Mouse (Mus musculus) adipose tissue, adult 10 weeks (tissue): Measurements from ENCODE around the gene Pfkfb4. TPM values are rescaled to one million over a fixed set of nuclear protein-coding genes. Genes with fewer than 3 reads are reported as not detected.

Experiments used
- polyA plus RNA-seq: library from polyadenylated mRNA; stranded (reverse); fragments of 350-450 nt; fragmentation: Illumina TruSeq; extraction: RNeasy Lipid Tissue Mini Kit (QIAGEN cat#74804); gene quantifications from one replicate; pipeline ENCODE4 v1.2.3, GENCODE M21; 2014; ENCODE audit warnings: low read depth, low replicate concordance

Pfkfb4 gene
- 23.7 TPM for polyA plus RNA-seq

GRCm38 (mm10) chr9:108991428-108992084, at the start of gene Pfkfb4:
Gene Pfkfb4 (plus strand): TSS chr9:108991778.

DNA sequence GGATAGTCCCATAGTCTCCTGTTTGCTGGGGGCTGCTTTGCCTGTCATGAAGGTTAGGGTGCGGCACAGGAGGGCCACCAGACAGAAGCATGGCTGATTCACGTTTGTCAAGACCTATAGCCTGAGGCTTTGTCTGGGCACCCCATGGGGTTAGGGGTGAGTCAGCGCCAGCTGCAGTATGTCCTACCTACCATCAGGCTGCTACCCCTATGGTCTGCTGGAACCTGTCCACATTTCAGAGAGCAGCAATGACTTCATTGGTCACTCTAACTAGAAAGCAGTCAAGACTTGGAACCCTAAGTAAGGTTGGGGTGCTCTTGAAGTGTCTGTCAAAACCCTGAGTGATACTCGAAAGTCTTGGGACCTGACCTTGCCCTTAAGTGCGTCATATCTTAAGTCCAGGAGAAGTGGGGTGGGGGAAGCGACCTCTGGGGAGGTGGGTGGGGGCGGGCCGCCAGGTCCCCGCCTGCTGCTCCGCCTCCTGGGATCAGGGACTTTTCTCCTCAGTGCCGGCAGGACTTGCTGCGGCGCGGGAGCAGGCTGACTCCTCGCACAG, 38.4 kb upstream of the Pfkfb4 start, which contains the start of gene Col7a1:
Col7a1 (plus strand) TSS at position 506 of the 556 bp plus-strand sequence.

DNA sequence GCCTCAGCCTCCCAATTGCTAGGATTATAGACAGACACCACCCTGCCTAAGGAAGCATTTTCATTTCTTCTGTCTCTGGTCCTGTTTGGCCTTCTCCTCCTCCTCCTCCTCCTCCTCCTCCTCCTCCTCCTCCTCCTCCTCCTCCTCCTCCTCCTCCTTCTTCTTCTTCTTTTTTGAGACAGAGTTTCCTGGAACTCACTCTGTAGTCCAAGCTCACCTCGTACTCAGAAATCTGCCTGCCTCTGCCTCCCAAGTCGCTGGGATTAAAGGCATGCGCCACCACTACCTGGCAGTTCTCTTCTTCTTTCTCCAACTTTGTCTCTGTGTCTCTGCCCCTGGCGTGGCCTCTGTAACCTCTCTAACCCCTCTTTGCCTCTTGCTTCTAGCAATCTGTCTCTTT, 5.9 kb upstream of the Pfkfb4 start, which contains the start of gene Ucn2:
Ucn2 (plus strand) TSS at position 301 of the 400 bp plus-strand sequence.

DNA sequence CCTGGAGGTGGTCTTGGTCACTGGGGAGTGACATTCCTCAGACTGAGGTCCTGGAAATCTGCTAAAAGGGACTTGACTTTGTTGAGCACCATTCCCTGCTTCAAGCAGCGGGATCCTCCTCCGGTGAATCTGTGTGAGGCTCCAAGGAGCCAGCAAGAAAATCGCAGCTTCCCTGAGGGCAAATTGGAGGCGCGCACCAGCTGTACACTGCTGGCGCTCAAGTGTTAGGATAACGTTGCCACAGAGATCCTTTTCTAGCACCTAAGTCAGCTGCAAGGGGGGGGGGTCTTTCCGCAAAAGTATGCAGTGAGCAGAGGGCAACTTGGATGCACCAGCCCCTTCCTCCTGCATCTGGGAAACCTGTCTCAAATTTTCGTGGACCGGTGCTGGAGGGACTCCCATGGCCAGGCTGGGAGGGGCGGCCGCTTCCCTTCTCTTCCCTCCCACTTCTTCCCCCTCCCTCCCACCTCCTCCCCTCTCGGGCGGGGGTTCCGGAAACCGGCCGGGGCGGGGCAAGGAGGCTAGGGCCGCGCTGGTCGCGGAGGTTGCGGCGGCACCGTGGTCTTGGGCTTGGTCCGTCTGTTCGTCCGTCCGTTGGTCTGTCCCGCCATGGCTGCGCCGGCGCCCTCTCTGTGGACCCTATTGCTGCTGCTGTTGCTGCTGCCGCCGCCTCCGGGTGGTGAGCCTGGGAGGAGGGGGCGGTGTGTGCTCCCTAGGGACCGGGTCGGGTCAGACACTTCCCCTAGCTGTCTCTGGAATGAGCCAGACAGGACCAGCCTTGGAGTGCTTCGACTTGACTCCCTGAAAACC, 46.7 kb downstream of the Pfkfb4 start, which contains the start of gene Shisa5:
Shisa5 (plus strand) TSS at position 480 of the 810 bp plus-strand sequence.

GRCm38 (mm10) chr9:109059136-109059903, 67.7 kb downstream of the Pfkfb4 start, which contains the start of gene Trex1:
Gene Trex1 (minus strand): TSS chr9:109059734.

DNA sequence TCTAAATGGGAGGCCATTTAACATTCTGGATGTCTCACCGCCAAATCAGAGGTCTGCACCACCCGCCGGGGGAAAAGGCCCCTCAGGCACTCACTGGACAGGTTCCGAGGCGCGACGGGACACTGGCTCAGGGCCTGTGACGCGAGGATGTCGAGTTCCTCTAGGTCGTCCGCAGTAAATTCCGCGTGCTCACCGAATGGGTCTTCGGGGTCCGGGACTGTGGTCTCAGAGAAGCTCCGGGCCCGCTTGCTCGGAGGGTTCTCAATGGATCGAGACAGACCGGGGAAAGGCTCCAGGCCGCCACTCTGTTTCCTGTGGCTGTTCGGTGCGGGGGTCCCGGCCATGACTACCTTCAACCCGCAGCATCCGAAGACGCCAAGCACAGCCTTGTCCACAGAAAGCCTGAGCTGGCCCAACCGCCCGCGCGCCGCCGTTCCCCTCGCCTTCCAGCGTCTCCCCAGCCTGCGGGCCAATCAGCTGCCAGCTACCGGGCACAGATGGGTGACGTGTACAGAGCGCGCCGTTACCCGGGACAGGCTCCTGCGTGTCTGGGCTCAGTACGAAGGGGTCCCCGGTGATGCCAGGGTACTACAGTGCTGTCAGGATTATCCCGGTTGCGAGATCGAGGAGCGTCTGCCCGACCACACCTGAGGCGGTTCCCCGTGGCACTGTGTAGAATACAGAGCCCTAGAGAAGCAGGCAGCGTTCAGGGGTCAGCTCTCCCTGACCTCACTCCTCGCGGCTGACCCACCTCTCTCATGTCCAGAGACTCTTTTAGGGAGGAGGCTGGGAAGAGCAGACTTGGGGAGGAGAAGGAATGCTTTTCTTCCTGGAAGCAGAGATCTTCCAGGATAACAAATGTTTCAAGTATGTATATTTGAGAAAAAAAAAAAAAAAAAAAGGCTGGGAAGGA, 82.3 kb downstream of the Pfkfb4 start, which contains the start of gene Atrip:
Atrip (minus strand) TSS at position 464 of the 913 bp plus-strand sequence.

Other genes starting within 250 kb of the Pfkfb4 start
- 197 TPM for gene Ip6k2, start 208.0 kb upstream of the Pfkfb4 start, polyA plus RNA-seq
- gene Nckipsd, start 183.4 kb upstream of the Pfkfb4 start, polyA plus RNA-seq, result 22.0 TPM
- 0.14 TPM for gene Celsr3, start 165.5 kb upstream of the Pfkfb4 start, polyA plus RNA-seq
- 7.9 TPM for gene Slc26a6, start 138.5 kb upstream of the Pfkfb4 start, polyA plus RNA-seq
- 3.0 TPM for gene Tmem89, start 77.2 kb upstream of the Pfkfb4 start, polyA plus RNA-seq
- 159 TPM for gene Uqcrc1, start 55.1 kb upstream of the Pfkfb4 start, polyA plus RNA-seq
- gene Col7a1, start 38.2 kb upstream of the Pfkfb4 start, polyA plus RNA-seq, result 15.2 TPM
- 1.5 TPM for gene Ucn2, start 5.8 kb upstream of the Pfkfb4 start, polyA plus RNA-seq
- gene Shisa5, start 46.8 kb downstream of the Pfkfb4 start, polyA plus RNA-seq, result 103 TPM
- 17.6 TPM for gene Trex1, start 68.0 kb downstream of the Pfkfb4 start, polyA plus RNA-seq
- 10.4 TPM for gene Atrip, start 82.3 kb downstream of the Pfkfb4 start, polyA plus RNA-seq
- gene Ccdc51, start 90.7 kb downstream of the Pfkfb4 start, polyA plus RNA-seq, result 7.0 TPM
- 214 TPM for gene Tma7, start 90.8 kb downstream of the Pfkfb4 start, polyA plus RNA-seq
- 10.7 TPM for gene Plxnb1, start 103.6 kb downstream of the Pfkfb4 start, polyA plus RNA-seq
- gene Fbxw21, start 170.3 kb downstream of the Pfkfb4 start, polyA plus RNA-seq, result not detected
- not detected for gene Fbxw13, start 204.2 kb downstream of the Pfkfb4 start, polyA plus RNA-seq
- not detected for gene Fbxw20, start 243.0 kb downstream of the Pfkfb4 start, polyA plus RNA-seq